Mouse (Mus musculus) layer of hippocampus, adult 9-10 months (tissue): ENCODE results near the gene Slc30a1.
A peak's percentile ranks its signal among the peaks of the same experiment; 100 is the strongest.

Experiments used
- DNase-seq: peaks from one replicate; pipeline ENCODE4 v3.0.0; 2022; ENCODE audit warnings: low spot score

The Slc30a1 gene

DNA sequence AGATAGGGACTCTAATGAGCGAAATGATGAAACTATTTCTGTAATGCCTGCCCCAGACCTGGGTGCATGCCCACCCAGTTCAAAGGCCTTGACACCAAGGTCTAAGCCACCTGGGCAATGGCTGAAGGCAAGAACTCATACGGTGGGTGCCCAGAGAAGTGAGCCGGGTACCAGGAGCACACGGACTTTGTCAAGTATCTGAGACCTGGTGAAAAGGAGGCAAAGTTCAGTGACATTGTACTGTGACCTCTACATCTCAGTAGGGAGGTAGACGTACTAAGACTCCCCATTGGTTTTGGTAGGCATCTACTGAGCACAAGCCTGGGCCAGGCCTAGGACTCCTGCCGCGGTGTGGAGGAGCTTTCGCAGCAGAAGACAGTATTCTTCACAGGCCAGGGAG lies 38.8 kb downstream of the Slc30a1 start:
- no peak for DNase-seq

DNA sequence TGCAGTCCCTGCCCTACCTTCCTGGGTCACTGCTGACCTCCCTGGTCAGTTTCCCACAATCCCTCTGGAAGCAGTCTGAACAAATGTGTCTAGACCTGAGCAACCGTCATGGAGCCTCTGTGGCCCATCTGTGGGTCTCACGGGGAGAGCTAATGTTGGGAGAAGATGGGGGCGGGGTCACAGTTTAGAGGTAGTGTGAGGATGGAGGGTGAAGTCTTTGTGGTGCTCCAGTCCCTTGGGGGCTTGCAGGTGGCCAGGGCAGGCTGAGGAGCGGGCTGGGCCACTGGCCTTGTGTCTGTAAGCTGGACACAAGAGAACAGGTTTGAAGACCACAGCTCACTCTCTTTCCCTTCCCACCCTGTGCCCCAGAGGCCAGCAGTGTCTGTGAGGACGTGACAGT lies 39.2 kb downstream of the Slc30a1 start:
- no peak for DNase-seq

DNA sequence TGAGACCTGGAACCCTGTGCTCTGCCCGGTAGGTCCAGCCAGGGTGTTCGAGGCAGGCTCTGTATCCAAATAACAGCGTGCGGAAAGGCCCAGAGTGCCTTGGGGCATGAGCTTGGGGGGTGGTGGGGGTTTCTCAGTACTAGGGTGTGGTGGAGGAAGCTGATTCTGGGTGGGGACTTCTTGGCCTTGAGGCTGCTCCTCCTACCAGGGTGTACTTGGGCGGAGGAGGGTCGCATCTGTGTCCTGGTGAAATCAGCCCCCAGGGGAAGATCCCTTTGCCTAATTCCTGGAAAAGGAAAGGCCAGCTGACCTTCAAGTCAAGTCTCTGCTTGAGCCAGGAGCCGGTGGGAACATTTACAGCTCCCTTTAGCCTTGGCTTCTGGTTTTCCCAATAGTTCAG lies 39.7 kb downstream of the Slc30a1 start:
- no peak for DNase-seq

GRCm38 (mm10) chr1:191946835-191947234 lies 40.3 kb downstream of the Slc30a1 start:
- DNase-seq, result no peak

DNA sequence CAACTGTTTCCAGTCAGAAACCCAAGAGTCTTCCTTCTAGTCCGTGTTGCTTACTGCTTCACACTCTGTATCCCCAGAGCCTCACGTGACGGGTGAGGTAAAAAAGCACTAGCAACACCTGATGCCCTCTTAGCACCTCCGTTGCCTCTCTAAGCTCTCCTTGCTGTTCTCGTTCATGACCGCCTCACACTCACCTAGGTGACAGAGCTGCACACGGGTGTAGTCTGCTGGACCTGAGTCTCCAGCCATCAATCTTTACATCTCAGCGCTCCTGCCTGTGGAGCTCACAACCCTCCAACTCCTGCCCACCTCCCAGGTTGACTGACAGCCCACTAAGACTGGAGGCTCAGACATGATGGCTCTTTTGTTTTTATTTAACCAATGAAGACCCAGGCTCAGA lies 41.2 kb downstream of the Slc30a1 start:
- no peak for DNase-seq

DNA sequence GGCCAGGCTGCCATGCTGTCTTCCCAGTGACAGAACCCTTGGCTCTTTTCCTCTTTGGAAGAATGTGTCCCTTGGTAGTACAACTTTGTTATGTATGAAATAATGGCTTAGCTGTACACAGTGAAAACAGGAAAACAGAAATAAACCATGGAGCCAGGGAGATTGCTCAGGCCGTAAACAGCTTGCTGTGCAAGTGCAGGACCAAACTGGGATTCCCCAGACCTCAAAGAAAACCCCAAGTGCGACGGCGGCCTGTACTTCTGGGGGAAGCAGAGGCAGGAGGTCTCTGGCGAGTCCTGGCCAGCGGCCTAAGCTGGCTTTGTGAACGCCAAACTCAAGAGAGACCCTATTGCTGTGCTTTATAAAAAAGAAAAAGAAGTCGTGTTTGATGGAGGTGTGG lies 42.0 kb downstream of the Slc30a1 start:
- DNase-seq, result no peak

DNA sequence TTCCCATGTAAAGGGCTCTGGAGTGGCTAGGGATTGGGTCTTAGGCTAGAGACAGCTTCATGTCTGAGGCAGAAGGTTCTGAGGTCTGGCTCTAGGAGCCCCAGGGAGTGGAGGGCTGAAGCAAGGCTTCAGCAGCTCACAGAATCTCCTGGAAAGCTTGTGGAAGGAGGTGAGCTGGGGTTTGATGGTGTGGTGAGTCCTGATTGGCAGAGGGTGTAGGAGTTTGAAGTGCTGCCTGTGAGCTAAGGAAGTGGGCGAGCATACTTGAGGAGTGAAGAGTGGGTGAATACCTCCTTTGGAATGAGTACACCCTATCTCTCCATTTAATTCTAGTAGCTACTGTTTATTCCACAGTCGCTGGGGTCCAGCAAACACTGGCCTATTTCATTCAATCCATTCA lies 44.0 kb downstream of the Slc30a1 start:
- no peak for DNase-seq

- peak; percentile 61 for DNase-seq
These were observed 46.3 kb downstream of the Slc30a1 start for GRCm38 (mm10) chr1:191952733-191953335.

DNA sequence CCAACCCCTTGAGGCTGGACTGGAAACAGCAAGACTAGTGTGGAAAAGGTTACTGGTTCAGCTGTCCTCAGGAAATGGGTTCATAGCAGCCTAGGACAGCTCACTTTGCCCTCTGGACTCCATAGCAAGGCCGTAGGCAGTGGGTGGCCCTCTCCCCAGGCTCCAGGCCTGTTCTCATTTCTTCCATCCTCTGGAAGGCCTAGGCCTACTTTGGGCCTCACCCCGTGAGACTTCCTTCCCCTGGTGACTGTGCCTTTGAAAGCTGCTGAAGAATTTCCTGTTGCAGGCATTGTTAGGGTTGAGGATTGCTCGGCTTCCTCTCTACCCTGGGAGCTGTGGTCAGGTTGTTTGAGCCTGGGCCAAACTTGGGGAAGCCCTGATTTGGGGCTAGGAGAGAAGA lies 48.5 kb downstream of the Slc30a1 start:
- DNase-seq, result no peak

DNA sequence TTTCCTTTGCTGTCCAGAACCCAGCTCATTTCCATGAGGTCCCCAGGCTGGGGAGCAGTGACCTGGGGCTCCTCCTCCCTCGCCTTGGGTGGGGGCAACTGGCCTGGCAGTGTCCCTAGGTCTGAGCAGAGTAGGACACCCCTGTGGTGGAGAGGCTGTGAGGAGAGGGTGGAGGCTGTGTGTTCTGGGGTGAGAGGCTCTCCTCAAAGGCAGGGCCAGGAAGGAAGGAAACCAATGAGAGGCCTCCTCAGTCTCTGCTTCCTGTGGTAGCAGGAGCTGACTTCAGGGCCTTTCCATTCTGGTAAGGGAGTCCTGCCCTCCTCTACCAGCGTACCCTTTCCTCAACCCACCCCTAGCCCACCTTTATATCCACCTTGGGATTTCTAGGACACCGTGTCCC lies 49.7 kb downstream of the Slc30a1 start:
- no peak for DNase-seq

- DNase-seq, result no peak
These were observed 50.3 kb downstream of the Slc30a1 start for GRCm38 (mm10) chr1:191956871-191957270.

GRCm38 (mm10) chr1:191957321-191957720 lies 50.8 kb downstream of the Slc30a1 start:
- no peak for DNase-seq

DNA sequence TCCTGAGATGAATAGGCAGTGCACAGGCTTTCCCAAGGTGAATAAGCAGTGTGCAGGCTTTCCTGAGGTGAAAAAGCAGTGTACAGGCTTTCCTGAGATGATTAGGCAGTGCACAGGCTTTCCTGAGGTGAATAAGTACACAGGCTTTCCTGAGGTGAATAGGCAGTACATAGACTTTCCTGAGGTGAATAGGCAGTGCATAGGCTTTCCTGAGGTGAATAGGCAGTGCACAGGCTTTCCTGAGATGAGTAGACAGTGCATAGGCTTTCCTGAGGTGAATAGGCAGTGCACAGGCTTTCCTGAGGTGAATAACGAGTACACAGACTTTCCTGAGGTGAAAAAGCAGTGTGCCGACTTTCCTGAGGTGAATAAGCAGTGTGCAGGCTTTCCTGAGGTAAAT lies 54.4 kb downstream of the Slc30a1 start:
- no peak for DNase-seq
